Mouse (Mus musculus): Measurements from ENCODE around the gene Gm3147. TPM values are rescaled to one million over a fixed set of nuclear protein-coding genes. Genes with fewer than 3 reads are reported as not detected.

The Gm3147 gene
- not detected for total RNA-seq (2023)

DNA sequence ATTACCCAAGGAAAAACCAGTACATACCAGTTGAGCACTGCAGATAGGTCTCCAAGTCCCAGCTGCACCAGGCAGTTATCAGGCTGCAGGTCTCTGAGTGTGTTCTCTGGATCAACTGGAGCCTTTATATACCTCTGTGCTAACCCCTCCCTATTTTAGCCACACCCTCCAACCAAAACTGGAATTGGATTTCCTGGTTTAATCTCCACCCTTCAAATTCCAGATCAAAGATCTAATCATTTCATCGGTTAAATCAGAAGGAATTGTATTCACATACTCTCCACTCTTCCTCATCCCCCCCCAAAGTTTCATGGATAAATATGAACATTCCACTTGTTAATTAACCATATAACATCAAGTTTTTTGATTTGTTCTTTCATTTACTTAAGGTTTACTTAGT, at the start of gene Gm3147:
Gene Gm3147 (minus strand): TSS at position 101 of the 400 bp plus-strand sequence.

DNA sequence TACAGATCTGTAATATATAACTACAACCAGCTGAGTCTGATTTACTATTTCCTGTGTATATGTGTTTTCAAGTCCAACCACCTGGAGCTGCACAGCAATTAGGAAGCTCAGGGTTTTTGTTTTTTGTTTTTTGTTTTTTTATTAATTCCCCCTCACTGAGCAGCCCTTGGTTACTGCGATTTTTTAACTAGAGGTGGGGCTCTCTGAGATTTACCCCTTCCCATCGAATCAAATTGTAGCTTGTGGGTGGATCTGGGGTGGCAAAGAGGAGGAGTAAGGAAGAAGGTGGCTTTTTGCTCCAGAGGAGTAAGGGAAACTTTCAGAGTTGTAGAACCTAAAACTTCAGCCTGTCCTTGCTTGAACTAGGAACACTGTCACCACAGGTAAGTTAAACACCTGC, 31.9 kb upstream of the Gm3147 start, which contains the start of gene Gm6205:
Gene Gm6205 (plus strand): TSS at position 301 of the 400 bp plus-strand sequence.

DNA sequence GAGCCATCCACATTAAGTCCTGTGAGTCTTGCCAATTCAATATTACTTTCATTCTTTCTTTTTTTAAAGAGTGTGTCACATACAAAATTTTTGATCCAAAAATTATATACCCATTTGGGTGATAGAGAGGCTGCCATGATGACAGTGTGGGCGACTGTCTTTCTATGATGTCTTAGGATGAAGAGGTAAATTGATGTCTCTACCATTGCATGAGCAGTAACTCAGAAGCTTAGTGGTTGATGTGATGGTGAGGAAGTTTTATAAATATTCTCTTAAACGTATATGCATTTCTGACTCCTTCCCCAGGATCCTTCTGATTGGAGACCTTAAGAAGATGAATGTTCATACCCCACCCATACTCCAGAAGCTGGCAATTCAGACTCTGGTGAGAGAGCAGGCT, 7.5 kb upstream of the Gm3147 start, which contains the start of gene Gm6509:
Gene Gm6509 (plus strand): TSS at position 301 of the 400 bp plus-strand sequence.

Other genes starting within 250 kb of the Gm3147 start
- gene Gm7682, start 170.6 kb downstream of the Gm3147 start, total RNA-seq (2023), result not detected
- gene Gm3139, start 90.1 kb downstream of the Gm3147 start, total RNA-seq (2023), result not detected
- gene Gm6509, start 7.6 kb upstream of the Gm3147 start, total RNA-seq (2023), result not detected
- gene Gm6205, start 32.0 kb upstream of the Gm3147 start, total RNA-seq (2023), result not detected
- not detected for gene Gm3183, start 249.1 kb upstream of the Gm3147 start, total RNA-seq (2023)

Data from B cell, adult 67 days (primary cell).